Mouse (Mus musculus): ENCODE measurements around the gene Yeats4.
"Not testable (repeated sequence)": the region's sequence is repeated elsewhere in the genome, so short reads cannot be mapped to it uniquely, and the experiment has no call there.

The Yeats4 gene

GRCm38 (mm10) chr10:117224102-117224990 is at the start of gene Yeats4:
Gene Yeats4, minus strand, starts transcription at chr10:117224507.
- DNase-seq (ENCODE audit: low read depth), result peak; percentile 97

- DNase-seq (ENCODE audit: low read depth), result peak; percentile 67
Observed at GRCm38 (mm10) chr10:117272023-117272422, 47.7 kb upstream of the Yeats4 start.

- DNase-seq (ENCODE audit: low read depth), result no peak
Observed at GRCm38 (mm10) chr10:117259870-117260269, 35.6 kb upstream of the Yeats4 start.

GRCm38 (mm10) chr10:117238603-117239002 is 14.3 kb upstream of the Yeats4 start, which contains the start of gene 9530003J23Rik:
Gene 9530003J23Rik, minus strand, starts transcription at chr10:117238703.
- DNase-seq (ENCODE audit: low read depth), result no peak

- DNase-seq (ENCODE audit: low read depth), result no peak
Observed at GRCm38 (mm10) chr10:117235866-117236265, 11.6 kb upstream of the Yeats4 start.

- peak; percentile 42 for DNase-seq (ENCODE audit: low read depth)
Observed at GRCm38 (mm10) chr10:117234825-117235224, 10.5 kb upstream of the Yeats4 start.

GRCm38 (mm10) chr10:117229826-117230225 is 5.5 kb upstream of the Yeats4 start:
- no peak for DNase-seq (ENCODE audit: low read depth)

GRCm38 (mm10) chr10:117226002-117226401 is 1.7 kb upstream of the Yeats4 start:
- DNase-seq (ENCODE audit: low read depth), result no peak

- DNase-seq (ENCODE audit: low read depth), result peak; percentile 38
Observed at GRCm38 (mm10) chr10:117225094-117225493, 787 bp upstream of the Yeats4 start.

- DNase-seq (ENCODE audit: low read depth), result no peak
Observed at GRCm38 (mm10) chr10:117223758-117224101, 577 bp downstream of the Yeats4 start.

- DNase-seq (ENCODE audit: low read depth), result no peak
Observed at GRCm38 (mm10) chr10:117222821-117223220, 1.5 kb downstream of the Yeats4 start.

- no peak for DNase-seq (ENCODE audit: low read depth)
Observed at GRCm38 (mm10) chr10:117218351-117218750, 6.0 kb downstream of the Yeats4 start.

GRCm38 (mm10) chr10:117217246-117217840 is 7.0 kb downstream of the Yeats4 start:
- no peak for DNase-seq (ENCODE audit: low read depth)

GRCm38 (mm10) chr10:117216793-117217192 is 7.5 kb downstream of the Yeats4 start:
- DNase-seq (ENCODE audit: low read depth), result peak; percentile 76

GRCm38 (mm10) chr10:117216132-117216495 is 8.2 kb downstream of the Yeats4 start:
- no peak for DNase-seq (ENCODE audit: low read depth)

- DNase-seq (ENCODE audit: low read depth), result no peak
Observed at GRCm38 (mm10) chr10:117215409-117216131, 8.7 kb downstream of the Yeats4 start.

GRCm38 (mm10) chr10:117211023-117211422 is 13.3 kb downstream of the Yeats4 start:
- peak; percentile 42 for DNase-seq (ENCODE audit: low read depth)

- DNase-seq (ENCODE audit: low read depth), result peak; percentile 89
Observed at GRCm38 (mm10) chr10:117209469-117209938, 14.8 kb downstream of the Yeats4 start.

- not testable (repeated sequence) for DNase-seq (ENCODE audit: low read depth)
Observed at GRCm38 (mm10) chr10:117208787-117209186, 15.5 kb downstream of the Yeats4 start.

- DNase-seq (ENCODE audit: low read depth), result no peak
Observed at GRCm38 (mm10) chr10:117208221-117208620, 16.1 kb downstream of the Yeats4 start.

- DNase-seq (ENCODE audit: low read depth), result no peak
Observed at GRCm38 (mm10) chr10:117206070-117206469, 18.2 kb downstream of the Yeats4 start.

GRCm38 (mm10) chr10:117203558-117203981 is 20.7 kb downstream of the Yeats4 start:
- peak; percentile 91 for DNase-seq (ENCODE audit: low read depth)

All from NIH3T3 (cell line).